In genomic region chr10:9889651-9890050, GRCm38 (mm10) we compare ENCODE assay signal across 19 mouse cellular contexts.
"Had no signal": no experiment of that assay in that cellular context is flagged by ENCODE, and none has a peak within 500 bp of the region (broad histone marks: within the 10 kb centered on the region; RNA-seq: fewer than 3 reads in every experiment).

No protein-coding gene starts in this region.

- H3K27ac ChIP-seq: liver, embryonic 13.5 days; liver, embryonic 15.5 days; lung, embryonic 15.5 days; midbrain, embryonic 13.5 days; midbrain, embryonic 15.5 days; neural tube, embryonic 12.5 days had no signal

- DNase-seq: liver, embryonic 13.5 days; liver, postnatal 0 days; lung, adult 2 months; lung, postnatal 14 days; lung, postnatal 36 days; retina, postnatal 1 day; right cerebral cortex, adult 18-20 months; right cerebral cortex, postnatal 25 days; right cerebral cortex, postnatal 4 days; spleen, adult 18-20 months; thymus, adult 18-20 months; thymus, postnatal 25 days; thymus, postnatal 4 days had no signal

- ATAC-seq: liver, postnatal 0 days; lung, postnatal 0 days; midbrain, embryonic 13.5 days; midbrain, embryonic 15.5 days had no signal

- H3K36me3 ChIP-seq: lung, embryonic 15.5 days; midbrain, embryonic 13.5 days; midbrain, embryonic 15.5 days had no signal

- H3K4me3 ChIP-seq: liver, embryonic 13.5 days; liver, embryonic 15.5 days; lung, embryonic 15.5 days; midbrain, embryonic 13.5 days; midbrain, embryonic 15.5 days; neural tube, embryonic 12.5 days had no signal

- H3K4me1 ChIP-seq: lung, embryonic 15.5 days; midbrain, embryonic 13.5 days; midbrain, embryonic 15.5 days; neural tube, embryonic 12.5 days had no signal
